Mouse (Mus musculus): ENCODE measurements around the gene Mdm4. TPM values are rescaled to one million over a fixed set of nuclear protein-coding genes. Genes with fewer than 3 reads are reported as not detected.
A peak's percentile ranks its signal among the peaks of the same experiment; 100 is the strongest.

Mdm4 gene
- 11.5 TPM for polyA plus RNA-seq (2012; fragmentation: generic; extraction: Trizol)

GRCm38 (mm10) chr1:133030461-133030860, at the start of gene Mdm4:
Gene Mdm4, minus strand, starts transcription at chr1:133030561.
- Histone ChIP-seq H3ac (ENCODE audit: control insufficient read depth, insufficient read length) (no peak within 1 kb of the TSS), H3K4me2 (ENCODE audit: low read depth) (no peak within 1 kb of the TSS), H3K36me3 (ENCODE audit: control insufficient read depth, insufficient read depth) (no peaks in the 10 kb centered on the region), H3K79me2 (ENCODE audit: control insufficient read depth, insufficient read depth) (no peaks in the 10 kb centered on the region), H3K27me3 (ENCODE audit: control insufficient read depth, insufficient read depth, insufficient read length) (no peaks in the 10 kb centered on the region), H3K4me3 (no peak within 1 kb of the TSS)
- TF ChIP-seq MYOG (IDR thresholded peaks at IDR 0.05; ENCODE audit: control insufficient read depth in 1 of 3, insufficient read depth in 1 of 3, insufficient read length in 2 of 3, low read depth in 2 of 3), result no peak

DNA sequence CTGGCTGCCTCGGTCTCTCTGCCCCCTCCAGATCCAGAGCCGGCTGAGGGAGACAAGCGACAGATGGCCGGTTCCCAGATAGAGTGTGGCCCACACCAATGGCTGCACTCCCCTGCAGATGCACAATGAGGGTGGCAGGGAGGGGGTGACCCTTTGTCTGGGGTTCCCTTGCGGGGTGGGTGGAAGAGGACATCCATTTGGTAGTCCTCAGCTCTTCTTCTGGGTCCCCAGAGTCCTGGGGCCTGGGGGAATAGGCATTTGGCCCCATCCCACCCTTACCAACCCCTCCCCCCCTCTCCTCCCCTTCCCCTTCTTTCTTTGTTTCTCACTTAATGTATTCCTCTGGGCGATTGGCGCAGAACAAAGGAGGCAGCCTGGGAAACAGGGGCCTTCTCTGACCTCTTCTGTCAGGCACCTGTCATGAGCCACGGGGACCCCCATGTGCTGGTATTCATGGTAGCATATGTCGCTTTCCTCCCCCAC, 49.8 kb upstream of the Mdm4 start:
- H3K36me3 ChIP-seq (ENCODE audit: control insufficient read depth, insufficient read depth), result no peaks in the 10 kb centered on the region
- TF ChIP-seq SRF (IDR thresholded peaks at IDR 0.05; ENCODE audit: control insufficient read depth, insufficient read length, low read depth) (no peak), TCF3 (IDR thresholded peaks at IDR 0.05; ENCODE audit: insufficient read length, low read depth) (no peak), REST (IDR thresholded peaks at IDR 0.05; ENCODE audit: insufficient read depth, insufficient read length) (no peak)

GRCm38 (mm10) chr1:133079509-133079908, 49.1 kb upstream of the Mdm4 start:
- Histone ChIP-seq H3K4me3 (no peak overlapping the region), H3K27me3 (ENCODE audit: control insufficient read depth, insufficient read depth, insufficient read length) (peaks cover 6% of the 10 kb centered on the region), H3ac (ENCODE audit: control insufficient read depth, insufficient read length) (no peak overlapping the region), H3K79me2 (ENCODE audit: control insufficient read depth, insufficient read depth) (no peaks in the 10 kb centered on the region), H3K36me3 (ENCODE audit: control insufficient read depth, insufficient read depth) (no peaks in the 10 kb centered on the region), H3K4me2 (ENCODE audit: low read depth) (no peak overlapping the region)
- TF ChIP-seq SRF (IDR thresholded peaks at IDR 0.05; ENCODE audit: control insufficient read depth, insufficient read length, low read depth) (no peak), POLR2A (IDR thresholded peaks at IDR 0.05; ENCODE audit: insufficient read length, low read depth) (no peak), CEBPB (IDR thresholded peaks at IDR 0.05; ENCODE audit: insufficient read depth, poor library complexity, severe bottlenecking) (no peak), TCF12 (IDR thresholded peaks at IDR 0.05; ENCODE audit: insufficient read depth, poor library complexity, severe bottlenecking) (no peak), MAX (IDR thresholded peaks at IDR 0.05; ENCODE audit: low read depth) (no peak), POLR2AphosphoS2 (IDR thresholded peaks at IDR 0.05; ENCODE audit: insufficient read length, low read depth) (no peak)

More for the DNA sequence above, 49.8 kb upstream of the Mdm4 start:
- H3K79me2 ChIP-seq (ENCODE audit: control insufficient read depth, insufficient read depth), result no peaks in the 10 kb centered on the region
- H3K27me3 ChIP-seq (ENCODE audit: control insufficient read depth, insufficient read depth, insufficient read length), result peaks cover 4% of the 10 kb centered on the region
- H3K4me2 ChIP-seq (ENCODE audit: low read depth), result no peak overlapping the region
- H3K4me3 ChIP-seq, result no peak overlapping the region
- no peak overlapping the region for H3ac ChIP-seq (ENCODE audit: control insufficient read depth, insufficient read length)

DNA sequence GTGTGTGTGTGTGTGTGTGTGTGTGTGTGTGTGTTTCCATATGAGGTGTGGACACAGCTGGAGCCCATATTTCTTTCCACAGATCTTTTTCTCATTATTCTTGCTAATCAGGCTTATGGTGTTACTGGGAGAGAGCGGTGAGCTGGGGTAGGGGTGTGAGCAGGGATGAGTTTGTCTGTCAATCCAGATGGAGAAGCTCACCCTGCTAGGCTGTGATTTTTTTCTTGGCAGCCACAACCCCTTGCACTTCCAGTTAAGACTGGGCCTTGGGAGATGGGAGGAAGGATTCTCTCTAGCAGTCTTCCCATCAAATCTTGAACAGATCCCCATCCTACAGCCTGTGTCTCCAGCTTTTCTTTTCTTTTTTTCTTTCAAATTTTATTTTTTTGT, 48.0 kb upstream of the Mdm4 start:
- Histone ChIP-seq H3K27me3 (ENCODE audit: control insufficient read depth, insufficient read depth, insufficient read length) (peaks cover 9% of the 10 kb centered on the region), H3K79me2 (ENCODE audit: control insufficient read depth, insufficient read depth) (no peaks in the 10 kb centered on the region), H3K36me3 (ENCODE audit: control insufficient read depth, insufficient read depth) (no peaks in the 10 kb centered on the region), H3K4me3 (no peak overlapping the region), H3K4me2 (ENCODE audit: low read depth) (peak overlapping the region; percentile 8), H3ac (ENCODE audit: control insufficient read depth, insufficient read length) (no peak overlapping the region)
- no peak for TF ChIP-seq USF1 (IDR thresholded peaks at IDR 0.05; ENCODE audit: low read depth)
- no peak for TF ChIP-seq SRF (IDR thresholded peaks at IDR 0.05; ENCODE audit: control insufficient read depth, insufficient read length, low read depth)
- TF ChIP-seq REST (IDR thresholded peaks at IDR 0.05; ENCODE audit: insufficient read depth, insufficient read length), result no peak
- no peak for TF ChIP-seq MYOG (IDR thresholded peaks at IDR 0.05; ENCODE audit: control insufficient read depth in 1 of 3, insufficient read depth in 1 of 3, insufficient read length in 2 of 3, low read depth in 2 of 3)
- TF ChIP-seq MYOD1 (IDR thresholded peaks at IDR 0.05; ENCODE audit: control insufficient read depth in 1 of 3, insufficient read length in 2 of 3, low read depth in 2 of 3), result no peak
- TF ChIP-seq POLR2AphosphoS2 (IDR thresholded peaks at IDR 0.05; ENCODE audit: insufficient read length, low read depth), result no peak
- no peak for TF ChIP-seq MAX (IDR thresholded peaks at IDR 0.05; ENCODE audit: low read depth)
- TF ChIP-seq POLR2A (IDR thresholded peaks at IDR 0.05; ENCODE audit: insufficient read length, low read depth), result no peak
- no peak for TF ChIP-seq E2F4 (IDR thresholded peaks at IDR 0.05; ENCODE audit: insufficient read depth)
- no peak for TF ChIP-seq TCF3 (IDR thresholded peaks at IDR 0.05; ENCODE audit: insufficient read length, low read depth)
- no peak for TF ChIP-seq TCF12 (IDR thresholded peaks at IDR 0.05; ENCODE audit: insufficient read depth, poor library complexity, severe bottlenecking)
- TF ChIP-seq CEBPB (IDR thresholded peaks at IDR 0.05; ENCODE audit: insufficient read depth, poor library complexity, severe bottlenecking), result no peak

DNA sequence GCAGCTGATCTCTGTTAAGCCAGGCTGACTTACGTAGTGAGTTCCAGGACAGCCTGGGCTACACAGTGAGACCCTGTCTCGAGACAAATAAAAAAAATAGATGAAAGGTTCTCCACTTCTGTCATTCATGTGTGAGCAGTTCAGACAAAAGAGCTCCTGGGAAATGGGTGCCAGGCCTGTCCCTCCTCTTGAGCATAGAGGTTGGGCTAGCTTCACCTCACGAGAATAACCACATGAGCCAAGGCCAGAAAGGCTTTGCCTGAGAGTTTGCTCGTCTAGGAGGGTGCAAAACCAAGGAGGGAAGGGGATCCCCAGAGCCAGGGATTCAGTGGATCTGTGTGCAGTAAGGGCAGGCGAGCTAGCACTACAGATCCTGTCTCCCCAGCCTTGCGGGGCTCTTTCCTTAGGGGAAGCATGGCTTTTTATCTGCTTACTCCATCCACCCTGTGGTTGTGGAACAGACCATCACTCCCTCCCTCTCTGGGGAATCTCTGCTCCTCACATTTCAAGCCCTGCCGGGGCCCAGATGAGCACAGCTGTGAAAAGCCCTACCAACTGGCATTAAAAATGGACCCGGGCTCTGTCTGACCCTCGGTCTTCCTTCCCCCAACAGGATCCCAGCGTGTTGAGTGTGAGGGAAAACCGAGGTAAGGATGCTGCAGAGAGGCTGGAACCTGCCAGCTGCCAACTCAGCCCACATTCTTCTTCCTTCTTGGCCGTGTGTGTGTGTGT, 47.4 kb upstream of the Mdm4 start:
- Histone ChIP-seq H3K4me3 (no peak overlapping the region), H3K4me2 (ENCODE audit: low read depth) (peak overlapping the region; percentile 18), H3ac (ENCODE audit: control insufficient read depth, insufficient read length) (no peak overlapping the region), H3K27me3 (ENCODE audit: control insufficient read depth, insufficient read depth, insufficient read length) (peaks cover 9% of the 10 kb centered on the region), H3K36me3 (ENCODE audit: control insufficient read depth, insufficient read depth) (no peaks in the 10 kb centered on the region), H3K79me2 (ENCODE audit: control insufficient read depth, insufficient read depth) (no peaks in the 10 kb centered on the region)
- TF ChIP-seq MYOD1 (IDR thresholded peaks at IDR 0.05; ENCODE audit: control insufficient read depth in 1 of 3, insufficient read length in 2 of 3, low read depth in 2 of 3) (peak in 1 of 3 experiments; percentile 27), SRF (IDR thresholded peaks at IDR 0.05; ENCODE audit: control insufficient read depth, insufficient read length, low read depth) (no peak)

Data from myocyte (in vitro differentiated cells).